Comparison of ENCODE assay signal across 11 mouse cellular contexts in the genomic region with DNA sequence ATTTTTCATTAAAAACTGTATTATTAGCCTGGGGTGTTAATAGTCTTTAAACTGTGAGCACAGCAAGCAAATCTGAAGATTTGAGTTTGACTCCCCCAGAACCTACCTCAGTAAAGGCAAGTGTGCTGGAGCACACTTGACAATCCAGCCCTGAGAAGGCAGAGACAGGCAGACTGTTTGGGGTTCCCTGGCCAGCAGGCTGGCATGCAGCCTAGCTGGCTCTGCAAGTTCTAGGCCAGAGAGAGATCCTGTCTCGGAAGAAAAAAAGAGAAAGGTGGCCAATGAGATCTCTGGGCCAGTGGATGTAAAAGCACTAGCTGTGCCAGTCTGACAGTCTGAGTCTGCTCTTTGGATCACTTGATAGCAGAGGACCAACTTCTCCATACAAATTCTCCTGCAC. TPM values are rescaled to one million over a fixed set of nuclear protein-coding genes. Genes with fewer than 3 reads are reported as not detected.
DNase-seq lines count a peak whose midpoint lies in the region.
"Had no signal": no experiment of that assay in that cellular context is flagged by ENCODE, and none has a peak within 500 bp of the region (broad histone marks: within the 10 kb centered on the region; RNA-seq: fewer than 3 reads in every experiment).

No protein-coding gene starts in this region.

- peak; percentile 57 for DNase-seq in gastrocnemius, adult 18-20 months (ENCODE audit: low spot score)
- no peak for DNase-seq in gastrocnemius, postnatal 36 days
- peak; percentile 25 for DNase-seq in lung, postnatal 36 days
- no peak for DNase-seq in lung, postnatal 14 days
- peak; percentile 77 for DNase-seq in cerebellum, adult 11-12 months
- DNase-seq in cerebellum, postnatal 36 days, result peak; percentile 65 to 71
- DNase-seq in embryo, embryonic 10 days (ENCODE audit: low spot score), result no peak
- DNase-seq: heart, postnatal 4 days; kidney, adult 18-20 months; lung, adult 2 months; right cerebral cortex, postnatal 25 days had no signal

- intact Hi-C loops in gastrocnemius, postnatal 36 days (cut with DNase I), result loop anchor here (5.0 kb wide), 1 partner anchor 58 kb away; no protein-coding TSS in a partner anchor

RNA-seq across cellular contexts. Expression of a gene that starts 32.8 kb away (rescaled TPM):
- total RNA-seq in gastrocnemius, adult 18-20 months (2021), result 10 to 100 TPM; 10.0 to 11.1 TPM
- 10 to 100 TPM; 10.0 to 10.2 TPM for total RNA-seq in gastrocnemius, postnatal 36 days (2021)

RNA-seq across cellular contexts. Expression of a gene that starts 33.6 kb away (rescaled TPM):
- 10 to 100 TPM; 23.5 to 25.4 TPM for total RNA-seq in gastrocnemius, adult 18-20 months (2021)
- 10 to 100 TPM; 20.2 to 21.5 TPM for total RNA-seq in gastrocnemius, postnatal 36 days (2021)

Comparison
In these comparisons a context has a peak if more than half of its experiments do, and no peak if none do; other contexts are left out.
1. DNase-seq: peak in gastrocnemius, adult 18-20 months (single experiment), lung, postnatal 36 days (single experiment), cerebellum, adult 11-12 months (single experiment) and cerebellum, postnatal 36 days (2 of 2); none in gastrocnemius, postnatal 36 days (0 of 2), lung, postnatal 14 days (single experiment) and embryo, embryonic 10 days (single experiment).